Mouse (Mus musculus) G1E (cell line): Measurements from ENCODE around the gene Fbrsl1.

Experiments used
- CTCF ChIP-seq: IDR thresholded peaks from 2 replicates; pipeline ENCODE4 v1.5.1; 2012; ENCODE audit warnings: low read depth, low read length, inconsistent platforms, mixed read lengths
- GATA1 ChIP-seq: IDR thresholded peaks from 2 replicates; pipeline ENCODE4 v1.6.1; 2012; ENCODE audit warnings: borderline replicate concordance, low read length, inconsistent platforms, mixed read lengths
- TAL1 ChIP-seq: conservative IDR thresholded peaks from 2 replicates; pipeline ENCODE4 v1.6.1; 2012; ENCODE audit warnings: low read depth, low read length, inconsistent platforms, mixed read lengths

DNA sequence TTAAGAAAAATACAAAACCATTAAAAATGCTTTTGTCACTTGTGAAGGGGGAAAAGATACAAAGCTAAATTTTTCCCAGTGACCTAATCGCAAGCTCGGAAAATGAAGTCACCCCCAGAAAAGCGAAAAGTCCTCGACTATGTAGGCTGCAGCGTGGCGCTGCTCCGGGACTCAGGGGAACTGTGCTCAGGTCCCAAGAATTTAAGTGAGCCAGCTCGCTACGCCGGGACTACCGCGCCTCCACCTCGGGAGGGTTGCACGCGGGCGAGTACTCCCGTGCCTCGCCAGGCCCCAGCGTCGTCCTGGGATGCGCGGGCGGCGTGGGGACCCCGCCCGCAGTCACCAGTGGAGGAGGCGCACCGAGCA lies 85.5 kb downstream of the Fbrsl1 start:
- TF ChIP-seq GATA1 (no peak), CTCF (no peak), TAL1 (no peak)
